Mouse (Mus musculus) left cerebral cortex, adult 2 months (tissue): ENCODE results near the gene Bcan. TPM values are rescaled to one million over a fixed set of nuclear protein-coding genes. Genes with fewer than 3 reads are reported as not detected.

ENCODE experiments used
- DNase-seq, 2 experiments: peaks; one replicate each; pipeline ENCODE4 v3.0.0; 2021 to 2022; ENCODE audit warnings: low spot score in 2 of 2, mixed read lengths in 1 of 2; ENCODE audit errors: extremely low spot score in 1 of 2
- H3K27ac ChIP-seq: fragments of 200-600 bp; 2 replicates; pipeline ENCODE4 v1.8.1; 2022
- H3K4me3 ChIP-seq: fragments of 200-600 bp; 2 replicates; pipeline ENCODE4 v1.8.1; 2022
- CTCF ChIP-seq: fragments of 200-600 bp; IDR thresholded peaks from 2 replicates; pipeline ENCODE4 v1.8.1; 2022; ENCODE audit warnings: antibody characterized with exemption, mild to moderate bottlenecking, moderate library complexity
- intact Hi-C: fragments of 180-260 bp; cut with DNase I; formaldehyde crosslinking; loops from one replicate; pipeline ENCODE4 v1.15.1; 2025
- total RNA-seq, 2 experiments: library from RNA; stranded (reverse); gene quantifications; 2 replicates each; pipeline ENCODE4 v1.2.3; 2021

Gene Bcan
- total RNA-seq, 2 experiments from 2014 or later = 241 to 256 TPM

DNA sequence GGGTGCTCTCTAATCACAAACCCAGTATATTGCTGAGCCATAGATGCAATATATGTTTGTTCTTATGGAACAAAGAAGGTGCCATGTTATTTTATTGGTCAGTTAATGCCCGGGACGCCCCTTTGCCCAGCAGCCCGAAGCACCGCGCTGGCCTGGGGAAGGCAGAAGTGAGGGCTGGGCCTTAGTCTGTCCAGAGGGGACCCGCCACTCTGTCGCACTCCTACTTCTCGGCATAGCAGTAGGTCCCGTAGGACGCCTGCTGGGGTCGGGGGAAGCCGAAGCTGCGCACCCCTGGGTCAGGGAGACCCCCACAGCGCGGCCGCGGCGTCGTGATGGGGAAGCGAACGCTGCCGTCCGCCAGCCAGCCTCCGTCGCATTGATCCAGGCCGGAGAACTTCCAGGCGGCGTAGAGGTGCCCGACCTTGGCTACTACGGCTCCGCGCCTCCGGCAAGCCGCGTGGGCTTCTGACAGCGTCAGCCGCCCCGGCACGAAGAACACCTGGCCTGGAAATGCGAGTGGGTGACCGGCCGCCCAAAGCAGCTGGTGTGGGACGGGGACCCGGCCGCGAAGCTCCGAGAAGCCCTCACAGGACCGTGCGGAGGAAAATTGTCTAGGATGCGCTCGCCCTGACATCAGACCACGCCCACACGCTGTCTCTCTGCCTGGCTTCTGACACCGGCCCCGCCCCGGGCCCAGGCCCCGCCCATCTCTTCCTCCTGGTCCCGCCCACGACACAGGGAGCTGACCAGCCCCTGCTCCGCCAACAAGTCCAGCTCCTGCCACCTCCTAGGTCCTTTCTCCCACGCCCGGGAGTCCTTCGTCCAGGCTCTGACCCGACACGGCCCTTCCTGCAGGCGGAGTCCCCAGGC lies 22.5 kb upstream of the Bcan start:
- Histone ChIP-seq H3K27ac (peak overlapping the region; percentile 17; the same call in 1 of the 2 replicates), H3K4me3 (peak overlapping the region; percentile 59)
- no peak for TF ChIP-seq CTCF
- intact Hi-C loops = no loop called here
- peak; percentile 70 to 78 for DNase-seq

DNA sequence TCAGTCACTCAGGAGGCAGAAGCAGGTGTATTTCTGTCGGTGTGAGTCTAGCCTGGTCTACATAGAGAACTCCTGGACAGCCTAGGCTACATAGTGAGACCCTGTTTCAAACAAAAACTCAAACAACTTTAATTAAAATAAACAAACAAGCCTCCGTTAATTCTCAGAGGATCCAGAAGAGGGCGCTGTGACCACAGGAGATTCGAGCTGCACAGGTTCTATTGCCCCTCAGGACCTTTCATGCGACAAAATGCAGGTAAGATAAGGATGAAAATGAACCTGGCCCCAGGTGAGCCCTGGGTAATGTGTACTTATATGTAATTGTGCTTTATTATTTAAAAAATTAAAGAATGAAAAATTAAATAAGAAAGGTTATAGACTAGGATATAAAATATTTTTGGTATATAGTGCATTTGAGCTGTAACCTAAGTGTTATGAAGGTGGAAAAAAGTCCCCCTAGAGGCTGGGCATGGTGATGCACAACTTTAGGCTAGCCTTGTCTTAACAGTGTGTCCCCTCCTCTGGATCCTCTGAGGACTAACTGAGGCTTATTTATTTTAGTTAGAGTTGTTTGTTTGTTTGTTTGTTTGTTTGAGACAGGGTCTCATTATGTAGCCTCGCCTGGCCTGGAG lies 10.7 kb upstream of the Bcan start:
- no peak overlapping the region for H3K4me3 ChIP-seq
- no peak overlapping the region for H3K27ac ChIP-seq
- intact Hi-C loops = loop anchor here (2.0 to 10.0 kb wide), 2 partner anchors 60 to 244 kb away; partner anchors contain the start of gene Rhbg
- TF ChIP-seq CTCF = peak; percentile 64
- no peak for DNase-seq

DNA sequence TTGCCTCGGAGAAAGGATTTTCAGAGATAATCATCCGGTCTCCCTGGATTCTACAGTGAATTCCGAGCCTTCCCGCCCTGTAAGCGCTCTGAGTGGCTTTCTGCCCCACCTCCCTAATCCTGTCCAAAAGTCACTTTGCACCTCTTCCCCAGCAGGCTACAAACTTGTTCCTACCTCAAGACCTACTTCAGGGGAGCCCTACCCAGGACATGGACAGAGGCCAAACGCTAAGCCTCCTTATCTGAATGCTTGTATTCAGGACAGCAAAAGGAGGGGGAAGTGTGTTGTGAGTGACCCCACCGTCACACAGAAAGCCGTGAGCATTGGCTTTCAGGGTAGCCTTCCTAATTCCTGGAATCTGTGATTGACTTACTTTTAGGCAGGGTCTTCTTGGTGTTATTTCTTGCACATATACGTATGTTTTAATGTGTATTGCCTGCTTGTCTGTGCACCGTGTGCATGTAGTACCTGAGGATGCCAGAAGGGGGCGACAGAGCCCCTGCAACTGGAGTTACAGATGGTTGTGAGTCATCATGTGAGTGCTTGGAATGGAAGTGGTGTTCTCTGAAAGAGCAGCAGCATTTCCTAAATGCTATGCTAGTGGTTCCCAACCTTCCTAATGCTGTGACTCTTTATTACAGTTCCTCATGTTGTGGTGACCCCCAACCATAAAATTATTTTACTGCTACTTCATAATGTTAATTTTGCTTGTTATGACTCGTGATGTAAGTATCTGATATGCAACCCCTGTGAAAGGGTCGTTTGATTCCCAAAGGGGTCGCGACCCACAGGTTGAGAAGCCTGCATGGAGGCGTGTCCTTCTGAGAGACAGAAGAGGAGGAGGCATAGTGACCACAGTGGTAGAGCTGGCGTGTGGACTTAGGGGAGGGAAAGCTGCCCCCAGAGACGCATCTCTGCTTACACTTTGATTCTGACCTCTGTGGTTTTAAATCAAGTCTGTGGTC lies 6.1 kb upstream of the Bcan start:
- Histone ChIP-seq H3K27ac (no peak overlapping the region), H3K4me3 (no peak overlapping the region)
- intact Hi-C loops = no loop called here
- TF ChIP-seq CTCF = peak; percentile 46
- no peak for DNase-seq

DNA sequence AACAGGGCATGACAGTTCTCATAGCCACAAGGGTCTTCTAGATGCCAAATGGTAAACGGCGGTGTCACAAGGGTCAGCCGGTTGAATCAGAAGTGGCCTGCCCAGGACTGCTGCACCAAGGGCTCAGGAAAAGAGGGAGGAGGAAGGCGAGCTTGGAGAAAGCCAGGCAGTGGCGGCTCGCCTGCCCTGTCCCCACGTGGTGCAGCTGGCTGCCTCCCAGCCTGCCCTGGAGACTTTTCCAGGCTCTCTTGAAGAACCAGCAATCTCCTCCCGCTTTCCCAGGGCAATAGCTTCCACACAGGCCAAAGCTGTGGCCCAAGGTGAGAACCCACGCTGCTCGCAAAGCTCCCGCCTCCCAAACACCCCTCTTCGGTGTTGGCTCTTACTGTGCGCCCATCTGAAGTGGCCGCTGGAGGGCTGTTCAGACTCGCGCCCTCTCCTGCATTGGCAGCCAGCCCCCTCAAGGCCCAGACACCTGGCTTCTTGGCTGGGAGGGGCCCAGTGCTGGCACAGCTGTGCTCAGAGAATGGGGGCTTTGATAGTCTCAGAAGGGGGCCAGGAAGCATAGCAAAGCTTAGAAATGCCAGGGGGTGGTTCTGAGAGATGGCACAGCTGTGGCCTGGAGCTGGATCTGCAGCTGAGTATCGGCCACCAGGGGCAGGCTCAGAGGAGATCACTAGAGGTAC lies 2.4 kb upstream of the Bcan start:
- intact Hi-C loops = no loop called here

DNA sequence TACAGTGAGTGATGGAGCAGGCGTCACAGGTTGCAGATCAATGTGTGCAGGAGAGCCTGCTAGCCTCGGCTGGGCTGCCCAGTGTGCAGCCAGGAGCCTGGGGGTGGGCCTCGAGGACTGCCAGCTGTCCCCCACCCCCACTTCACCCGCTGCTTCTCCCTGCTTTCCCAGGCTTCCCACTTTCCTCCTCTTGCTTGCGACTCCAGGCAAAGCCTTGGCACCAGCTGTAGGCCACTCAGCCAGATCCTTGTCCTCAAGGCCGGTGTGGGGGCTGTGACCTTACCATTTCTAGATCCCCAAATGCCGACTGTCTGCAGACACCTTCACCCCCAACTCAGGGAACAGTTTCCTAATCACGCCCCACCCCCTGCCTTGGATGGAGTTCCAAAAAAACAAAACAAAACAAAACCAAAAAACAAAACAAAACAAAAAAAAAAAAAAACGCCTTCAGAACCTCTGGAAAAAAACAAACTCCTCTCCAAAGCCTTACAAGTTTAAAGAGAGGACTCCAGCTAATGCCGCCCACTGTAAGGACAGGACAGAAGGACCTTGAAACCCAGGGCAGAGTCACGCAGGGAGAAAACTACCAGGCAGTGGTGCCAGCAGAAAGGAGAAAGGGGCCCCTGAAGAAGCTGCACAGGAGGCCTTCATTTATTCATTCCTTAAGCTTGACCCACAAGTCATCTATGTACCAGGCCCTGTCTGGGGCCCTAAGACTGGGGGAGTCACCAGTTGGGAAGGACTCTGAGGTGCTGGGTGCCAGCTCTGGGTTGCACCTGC lies 976 bp upstream of the Bcan start:
- no peak for TF ChIP-seq CTCF
- intact Hi-C loops = no loop called here
- Histone ChIP-seq H3K4me3 (peak overlapping the region; percentile 49), H3K27ac (peak overlapping the region; percentile 88)
- no peak for DNase-seq

More for the DNA sequence above, 2.4 kb upstream of the Bcan start:
- no peak overlapping the region for H3K27ac ChIP-seq
- no peak; the same call in 1 of the 2 replicates for TF ChIP-seq CTCF
- DNase-seq = no peak
- no peak overlapping the region for H3K4me3 ChIP-seq

DNA sequence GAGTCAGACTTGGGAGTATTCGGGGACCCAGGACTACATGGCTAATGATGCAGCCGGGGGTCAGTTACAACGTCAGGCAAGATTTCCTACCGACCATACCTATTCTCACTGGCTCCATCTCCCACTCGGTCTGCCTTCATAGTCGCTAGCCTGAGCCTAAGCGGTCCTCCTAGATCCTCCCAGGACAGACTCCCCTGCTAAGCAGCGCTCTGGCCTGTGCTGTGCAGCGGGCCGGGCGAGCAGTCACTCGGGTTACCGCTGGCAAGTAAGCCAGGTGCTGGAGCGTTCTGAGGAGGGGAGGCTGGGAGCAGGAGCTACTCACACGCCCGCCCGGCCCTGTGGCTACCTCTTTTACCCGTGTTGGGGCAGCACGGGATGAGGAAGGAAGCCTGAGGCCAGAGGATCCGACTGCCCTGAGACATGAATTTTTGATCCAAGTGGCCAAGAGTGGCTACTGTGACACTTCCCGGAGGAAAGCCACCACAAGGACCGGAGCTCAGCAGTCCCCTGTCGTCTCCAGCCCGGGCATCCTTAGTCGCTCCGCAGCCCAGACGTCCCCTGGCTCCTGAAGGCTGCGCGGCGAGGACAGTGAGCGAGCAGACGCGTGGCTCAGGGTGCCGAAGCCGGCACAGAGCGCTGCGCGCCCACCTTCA lies 661 bp downstream of the Bcan start:
- TF ChIP-seq CTCF = no peak
- DNase-seq = no peak
- intact Hi-C loops = no loop called here
- Histone ChIP-seq H3K27ac (peak overlapping the region; percentile 88), H3K4me3 (peak overlapping the region; percentile 49)

DNA sequence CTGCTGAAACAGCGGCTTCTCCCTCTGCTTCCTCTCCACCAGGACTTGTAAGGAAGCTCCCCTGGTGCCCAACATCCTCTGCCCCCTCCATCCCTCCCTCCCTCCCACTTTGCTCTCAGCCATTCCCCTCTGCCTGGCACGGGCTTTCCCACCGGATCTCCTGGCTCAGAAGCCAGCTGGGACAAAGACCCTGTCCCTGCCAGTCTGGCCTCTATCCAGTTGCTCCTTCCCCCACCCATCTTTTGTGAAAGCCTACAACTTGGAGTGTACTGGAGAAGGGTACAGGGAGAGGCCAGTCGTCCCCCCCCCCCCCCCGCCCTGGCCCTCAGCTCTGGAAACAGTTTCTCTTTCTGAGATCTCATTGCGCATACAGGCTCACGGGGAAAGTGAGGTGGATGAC lies 1.3 kb downstream of the Bcan start:
- H3K27ac ChIP-seq = peak overlapping the region; percentile 88; the same call in 1 of the 2 replicates
- TF ChIP-seq CTCF = no peak
- intact Hi-C loops = no loop called here
- DNase-seq = peak in 1 of 2 experiments; percentile 60
- peak overlapping the region; percentile 49 for H3K4me3 ChIP-seq

DNA sequence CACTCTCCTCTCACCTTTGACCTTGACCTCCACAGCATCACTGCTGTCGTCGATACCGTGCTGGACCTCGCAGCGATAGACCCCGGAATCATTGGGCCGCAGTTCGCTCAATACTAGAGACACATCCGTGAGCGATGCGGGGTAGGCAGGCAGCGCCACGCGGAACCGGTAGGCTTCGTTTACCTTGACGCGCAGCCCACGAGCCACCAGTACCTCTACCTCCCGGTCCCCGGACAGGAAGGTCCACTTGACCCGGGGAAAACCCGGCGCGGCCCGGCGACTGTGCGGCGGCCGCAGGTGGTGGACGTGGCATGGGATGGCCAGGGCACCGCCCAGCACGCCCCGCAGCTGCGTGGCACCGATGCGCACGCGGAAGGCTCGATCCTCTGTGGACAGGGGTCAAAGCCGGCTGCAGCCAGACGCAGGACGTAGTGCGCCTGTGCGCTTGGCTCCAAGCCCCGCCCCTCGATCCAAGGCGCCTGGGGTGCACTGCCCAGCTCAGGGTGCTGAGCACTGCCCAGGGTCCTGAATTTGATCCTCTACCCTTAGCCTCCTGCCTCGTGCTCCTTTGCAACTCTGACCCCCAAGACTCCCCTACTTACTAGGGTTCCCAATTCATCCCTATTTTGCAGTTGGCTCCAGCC lies 2.9 kb downstream of the Bcan start:
- intact Hi-C loops = no loop called here
- no peak for TF ChIP-seq CTCF
- Histone ChIP-seq H3K27ac (no peak overlapping the region), H3K4me3 (peak overlapping the region; percentile 38)
- no peak for DNase-seq

DNA sequence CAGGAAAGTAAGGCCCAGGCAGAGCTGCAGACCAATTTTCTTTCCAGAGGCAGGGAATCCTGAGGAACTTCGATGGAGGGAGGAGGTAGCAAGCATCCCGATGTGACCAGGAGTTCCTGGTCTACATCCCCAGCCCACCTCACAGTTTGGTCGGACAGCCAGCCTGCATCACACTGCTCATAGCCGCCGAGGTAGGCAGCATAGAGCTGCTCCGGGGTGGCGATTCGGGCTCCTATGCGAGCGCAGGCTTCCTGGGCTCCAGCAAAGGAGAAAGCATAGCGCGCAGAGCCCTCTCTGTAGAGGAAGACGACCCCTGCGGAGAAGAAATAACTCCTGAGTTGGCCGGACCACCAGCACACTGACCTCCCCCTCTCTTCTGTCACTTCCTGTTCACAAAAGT lies 3.6 kb downstream of the Bcan start:
- intact Hi-C loops = no loop called here
- TF ChIP-seq CTCF = no peak
- H3K27ac ChIP-seq = no peak overlapping the region
- DNase-seq = no peak
- H3K4me3 ChIP-seq = peak overlapping the region; percentile 38; the same call in 1 of the 2 replicates

DNA sequence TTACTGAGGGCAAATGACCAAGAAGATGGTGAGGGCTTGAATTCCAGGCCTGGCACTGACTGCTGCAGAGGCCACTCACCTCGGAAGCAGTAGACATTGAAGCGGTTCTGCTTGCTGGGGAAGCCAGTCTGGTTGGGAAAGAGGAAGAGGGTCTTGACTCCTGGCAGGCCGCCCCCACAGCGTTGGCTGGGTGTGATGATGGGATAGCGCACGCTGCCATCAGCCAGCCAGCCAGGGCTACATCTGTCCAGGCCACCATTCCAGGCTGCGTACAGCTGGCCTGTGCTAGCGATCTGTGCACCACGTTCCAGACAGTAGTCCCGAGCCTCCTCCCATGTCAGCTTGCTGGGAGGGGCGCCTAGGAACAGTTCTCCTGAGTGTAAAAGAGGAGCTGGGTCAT lies 4.7 kb downstream of the Bcan start:
- no peak overlapping the region for H3K4me3 ChIP-seq
- DNase-seq = no peak
- TF ChIP-seq CTCF = no peak
- intact Hi-C loops = no loop called here
- no peak overlapping the region for H3K27ac ChIP-seq
